In genomic region chr16:17237634-17238033, GRCm38 (mm10) we compare ENCODE assay signal across 25 mouse cellular contexts. TPM values are rescaled to one million over a fixed set of nuclear protein-coding genes. Genes with fewer than 3 reads are reported as not detected.
DNase-seq lines count a peak whose midpoint lies in the region; ATAC-seq lines count a peak whose summit lies in the region.
"Had no signal": no experiment of that assay in that cellular context is flagged by ENCODE, and none has a peak within 500 bp of the region (broad histone marks: within the 10 kb centered on the region; RNA-seq: fewer than 3 reads in every experiment).

No protein-coding gene starts in this region.

- DNase-seq in heart, adult 18-20 months, result peak; percentile 19 to 35
- no peak for DNase-seq in heart, adult 9 months (ENCODE audit: low spot score in 2 of 2)
- peak; percentile 54 for DNase-seq in liver, embryonic 13.5 days
- DNase-seq in right cerebral cortex, adult 18-20 months, result no peak
- DNase-seq: adrenal gland, postnatal 36 days; cerebellum, adult 18-20 months; cerebellum, postnatal 14 days; forebrain, postnatal 0 days; gastrocnemius, postnatal 25 days; kidney, adult 18-20 months; midbrain, embryonic 14.5 days; right cerebral cortex, postnatal 25 days; spleen, adult 18-20 months had no signal

- 13% methylated on average over 3 of the region's 3 CpGs for WGBS in liver, embryonic 13.5 days (ENCODE audit: insufficient replicate concordance)

- H3K9ac ChIP-seq in liver, embryonic 13.5 days, result no peak overlapping the region
- H3K9ac ChIP-seq: embryonic facial prominence, embryonic 12.5 days; forebrain, postnatal 0 days; heart, embryonic 12.5 days; neural tube, embryonic 12.5 days had no signal

- no peaks in the 10 kb centered on the region for H3K9me3 ChIP-seq in megakaryocyte, embryonic 14.5 days
- no peaks in the 10 kb centered on the region for H3K9me3 ChIP-seq in liver, embryonic 13.5 days (replicated peaks)
- H3K9me3 ChIP-seq: embryonic facial prominence, embryonic 12.5 days; heart, embryonic 12.5 days; limb, embryonic 10.5 days; neural tube, embryonic 12.5 days had no signal

- peaks cover 69% of the 10 kb centered on the region for H3K4me1 ChIP-seq in megakaryocyte, embryonic 14.5 days
- peaks cover 91% of the 10 kb centered on the region for H3K4me1 ChIP-seq in liver, embryonic 13.5 days (replicated peaks)

- no peaks in the 10 kb centered on the region for H3K36me3 ChIP-seq in megakaryocyte, embryonic 14.5 days (replicated peaks; ENCODE audit: low read length)
- H3K36me3 ChIP-seq in liver, embryonic 13.5 days, result no peaks in the 10 kb centered on the region
- H3K36me3 ChIP-seq: embryonic facial prominence, embryonic 12.5 days; heart, embryonic 12.5 days; neural tube, embryonic 12.5 days had no signal

- ATAC-seq in megakaryocyte, adult 5-6 weeks (ENCODE audit: poor library complexity, severe bottlenecking), result no peak
- peak; percentile 58 for ATAC-seq in liver, embryonic 13.5 days (ENCODE audit: low read depth)
- peak; percentile 84 for ATAC-seq in megakaryocyte-erythroid progenitor cell, adult 5-6 weeks (replicated peaks; ENCODE audit: low FRiP score, low TSS enrichment, poor library complexity, severe bottlenecking)
- no peak for ATAC-seq in monocyte, adult 5-6 weeks (replicated peaks; ENCODE audit: insufficient number of reproducible peaks, low FRiP score, low TSS enrichment, poor library complexity, severe bottlenecking)
- ATAC-seq: forebrain, postnatal 0 days; lung, postnatal 0 days had no signal

- no peaks in the 10 kb centered on the region for H3K27me3 ChIP-seq in megakaryocyte, embryonic 14.5 days (replicated peaks)
- no peaks in the 10 kb centered on the region for H3K27me3 ChIP-seq in liver, embryonic 13.5 days
- H3K27me3 ChIP-seq: embryonic facial prominence, embryonic 12.5 days; heart, embryonic 12.5 days; neural tube, embryonic 12.5 days had no signal

- peak overlapping the region; percentile 29 for H3K4me3 ChIP-seq in megakaryocyte, embryonic 14.5 days (replicated peaks)
- no peak overlapping the region for H3K4me3 ChIP-seq in liver, embryonic 13.5 days (replicated peaks)
- H3K4me3 ChIP-seq: embryonic facial prominence, embryonic 12.5 days; heart, embryonic 12.5 days; limb, embryonic 10.5 days; neural tube, embryonic 12.5 days had no signal

- peak overlapping the region; percentile 53; the same call in 1 of the 2 replicates for H3K27ac ChIP-seq in liver, embryonic 13.5 days
- H3K27ac ChIP-seq: embryonic facial prominence, embryonic 12.5 days; kidney, postnatal 0 days; limb, embryonic 10.5 days; macrophage; neural tube, embryonic 12.5 days had no signal

- H3K4me2 ChIP-seq in liver, embryonic 13.5 days, result peak overlapping the region; percentile 19; the same call in 1 of the 2 replicates
- H3K4me2 ChIP-seq: embryonic facial prominence, embryonic 12.5 days; heart, embryonic 12.5 days; neural tube, embryonic 12.5 days had no signal

RNA-seq across cellular contexts. Expression of gene Hic2, which starts 4.3 kb away (rescaled TPM):
- total RNA-seq in heart, adult 18-20 months (2021), result 1 to 10 TPM; 1.3 to 1.5 TPM
- polyA plus RNA-seq in megakaryocyte, embryonic 14.5 days (2012; ENCODE audit: insufficient read depth, low replicate concordance), result 1.8 and 3.3 TPM in 2 replicates
- total RNA-seq in megakaryocyte, adult 5-6 weeks (2015), result 0.91 and 1.5 TPM in 2 replicates
- 0.77 and 0.89 TPM in 2 replicates for total RNA-seq in megakaryocyte, adult 5-6 weeks (2017)
- 2.9 and 3.2 TPM in 2 replicates for polyA plus RNA-seq in liver, embryonic 13.5 days (2015; fragmentation: Nextera tagmentation; extraction: Ambion mirVana)
- 1.6 and 2.1 TPM in 2 replicates for total RNA-seq in megakaryocyte-erythroid progenitor cell, adult 5-6 weeks (2014; fragmentation: Nextera tagmentation)
- 1.5 and 1.9 TPM in 2 replicates for total RNA-seq in megakaryocyte-erythroid progenitor cell, adult 5-6 weeks (2017)
- 2.3 to 8.0 TPM (median 7.2 TPM) in 3 replicates for total RNA-seq in monocyte, adult 5-6 weeks (2017)

RNA-seq across cellular contexts. Expression of gene Rimbp3, which starts 29.2 kb away (rescaled TPM):
- under 1 TPM; 0.07 to 0.26 TPM for total RNA-seq in heart, adult 18-20 months (2021)
- 0.32 TPM in 1 of 2 replicates, not detected in the other for polyA plus RNA-seq in megakaryocyte, embryonic 14.5 days (2012; ENCODE audit: insufficient read depth, low replicate concordance)
- not detected in 2 replicates for total RNA-seq in megakaryocyte, adult 5-6 weeks (2015)
- total RNA-seq in megakaryocyte, adult 5-6 weeks (2017), result 0.04 TPM in 1 of 2 replicates, not detected in the other
- 0.12 and 0.14 TPM in 2 replicates for polyA plus RNA-seq in liver, embryonic 13.5 days (2015; fragmentation: Nextera tagmentation; extraction: Ambion mirVana)
- 0.39 and 0.59 TPM in 2 replicates for total RNA-seq in megakaryocyte-erythroid progenitor cell, adult 5-6 weeks (2014; fragmentation: Nextera tagmentation)
- 0.23 TPM in 1 of 2 replicates, not detected in the other for total RNA-seq in megakaryocyte-erythroid progenitor cell, adult 5-6 weeks (2017)
- total RNA-seq in monocyte, adult 5-6 weeks (2017), result 0.10 to 0.19 TPM in 2 of 3 replicates, not detected in the other
- total RNA-seq: adrenal gland, postnatal 36 days; gastrocnemius, postnatal 25 days; liver, adult 2 months had no signal
- polyA plus RNA-seq: liver, adult 2 months; lung, postnatal 0 days; macrophage had no signal

RNA-seq across cellular contexts. Expression of gene Ube2l3, which starts 35.2 kb away (rescaled TPM):
- total RNA-seq in heart, adult 18-20 months (2021), result 100 to 1,000 TPM; 116 to 120 TPM
- polyA plus RNA-seq in megakaryocyte, embryonic 14.5 days (2012; ENCODE audit: insufficient read depth, low replicate concordance), result 103 and 123 TPM in 2 replicates
- total RNA-seq in megakaryocyte, adult 5-6 weeks (2015), result 373 and 400 TPM in 2 replicates
- 128 and 144 TPM in 2 replicates for total RNA-seq in megakaryocyte, adult 5-6 weeks (2017)
- 247 and 282 TPM in 2 replicates for polyA plus RNA-seq in liver, embryonic 13.5 days (2015; fragmentation: Nextera tagmentation; extraction: Ambion mirVana)
- 154 and 221 TPM in 2 replicates for total RNA-seq in megakaryocyte-erythroid progenitor cell, adult 5-6 weeks (2014; fragmentation: Nextera tagmentation)
- 161 and 163 TPM in 2 replicates for total RNA-seq in megakaryocyte-erythroid progenitor cell, adult 5-6 weeks (2017)
- 72.4 to 90.6 TPM (median 82.3 TPM) in 3 replicates for total RNA-seq in monocyte, adult 5-6 weeks (2017)

RNA-seq across cellular contexts. Expression of gene Tmem191c, which starts 38.2 kb away (rescaled TPM):
- 1 to 10 TPM; 1.2 to 1.6 TPM for total RNA-seq in heart, adult 18-20 months (2021)
- polyA plus RNA-seq in megakaryocyte, embryonic 14.5 days (2012; ENCODE audit: insufficient read depth, low replicate concordance), result 11.8 and 13.2 TPM in 2 replicates
- 1.0 and 2.1 TPM in 2 replicates for total RNA-seq in megakaryocyte, adult 5-6 weeks (2015)
- total RNA-seq in megakaryocyte, adult 5-6 weeks (2017), result 2.9 and 4.1 TPM in 2 replicates
- polyA plus RNA-seq in liver, embryonic 13.5 days (2015; fragmentation: Nextera tagmentation; extraction: Ambion mirVana), result 2.8 and 3.2 TPM in 2 replicates
- total RNA-seq in megakaryocyte-erythroid progenitor cell, adult 5-6 weeks (2014; fragmentation: Nextera tagmentation), result 9.2 and 19.0 TPM in 2 replicates
- 0.33 and 2.3 TPM in 2 replicates for total RNA-seq in megakaryocyte-erythroid progenitor cell, adult 5-6 weeks (2017)
- total RNA-seq in monocyte, adult 5-6 weeks (2017), result 5.1 to 12.9 TPM (median 8.6 TPM) in 3 replicates

Comparison
In these comparisons a context has a peak if more than half of its experiments do, and no peak if none do; other contexts are left out.
1. DNase-seq: peak in heart, adult 18-20 months (2 of 2) and liver, embryonic 13.5 days (single experiment); none in heart, adult 9 months (0 of 2) and right cerebral cortex, adult 18-20 months (single experiment).
2. ATAC-seq: peak in liver, embryonic 13.5 days (single experiment) and megakaryocyte-erythroid progenitor cell, adult 5-6 weeks (single experiment); none in megakaryocyte, adult 5-6 weeks (single experiment) and monocyte, adult 5-6 weeks (single experiment).